Comparison of ENCODE assay signal across 22 mouse cellular contexts in the genomic region with DNA sequence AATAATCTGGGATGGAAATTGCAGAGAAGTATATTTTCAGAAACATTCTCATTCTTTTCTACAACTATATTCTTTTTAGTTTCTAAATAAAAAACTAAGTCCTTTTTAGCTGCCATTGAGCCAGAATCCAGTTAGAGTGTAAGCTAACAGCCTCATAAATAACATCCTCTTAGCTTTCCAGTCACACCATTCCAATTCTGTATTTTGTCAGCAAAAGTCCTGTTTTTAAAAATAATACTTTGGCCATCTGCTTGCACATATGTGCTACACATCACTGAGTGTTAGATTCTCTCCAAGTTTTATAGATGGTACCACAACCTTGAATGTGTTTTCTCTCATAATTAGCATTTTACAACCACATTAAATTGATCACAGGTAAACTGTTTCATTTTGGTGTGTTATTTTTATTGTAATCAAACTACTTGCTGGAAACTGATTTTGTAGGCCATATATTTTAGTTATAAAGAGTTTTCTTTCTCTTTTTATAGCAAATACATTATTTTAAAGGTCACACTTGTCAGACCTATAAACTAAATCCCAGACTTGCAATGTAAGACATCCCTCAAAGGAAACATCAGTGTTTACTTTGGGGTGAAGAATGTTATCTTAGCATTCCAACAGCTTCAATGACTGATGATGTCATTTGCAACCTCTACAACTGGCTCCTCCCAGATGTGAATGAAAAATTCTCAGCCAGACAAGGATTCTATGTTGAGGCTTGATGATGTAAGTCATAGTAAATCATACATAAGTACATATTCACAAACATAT.
A peak's percentile ranks its signal among the peaks of the same experiment; 100 is the strongest.
DNase-seq lines count a peak whose midpoint lies in the region; ATAC-seq lines count a peak whose summit lies in the region.
"Had no signal": no experiment of that assay in that cellular context is flagged by ENCODE, and none has a peak within 500 bp of the region (broad histone marks: within the 10 kb centered on the region; RNA-seq: fewer than 3 reads in every experiment).

No protein-coding gene starts in this region.

- H3K4me2 ChIP-seq in forebrain, embryonic 16.5 days (ENCODE audit: low read length) = no peak overlapping the region
- H3K4me2 ChIP-seq: hindbrain, embryonic 14.5 days; kidney, embryonic 15.5 days; limb, embryonic 12.5 days; midbrain, embryonic 11.5 days had no signal

- no peak for DNase-seq in forebrain, embryonic 10.5 days (ENCODE audit: extremely low spot score, low spot score)
- peak; percentile 0 to 30 for DNase-seq in layer of hippocampus, adult 18-20 months (ENCODE audit: low spot score in 2 of 2)
- DNase-seq in layer of hippocampus, adult 11-12 months (ENCODE audit: low spot score) = no peak
- peak; percentile 15 for DNase-seq in right cerebral cortex, adult 18-20 months
- DNase-seq in right cerebral cortex, postnatal 14 days = no peak
- peak; percentile 76 for DNase-seq in telencephalon, adult 2 months (ENCODE audit: low read depth, low spot score)
- no peak for DNase-seq in thymus, postnatal 25 days
- DNase-seq: adrenal gland, postnatal 14 days; cerebellum, adult 8-10 months; gastrocnemius, postnatal 14 days; heart, adult 2 months; heart, postnatal 36 days; spleen, adult 18-20 months; thymus, postnatal 4 days had no signal

- H3K27me3 ChIP-seq in forebrain, embryonic 16.5 days (replicated peaks; ENCODE audit: control insufficient read depth, insufficient read depth, low read length) = no peaks in the 10 kb centered on the region
- H3K27me3 ChIP-seq in forebrain, embryonic 10.5 days (ENCODE audit: poor library complexity, severe bottlenecking) = no peaks in the 10 kb centered on the region
- H3K27me3 ChIP-seq: kidney, embryonic 15.5 days; limb, embryonic 12.5 days had no signal

- H3K9me3 ChIP-seq in forebrain, embryonic 16.5 days (ENCODE audit: control insufficient read depth, low read length) = no peaks in the 10 kb centered on the region
- H3K9me3 ChIP-seq in forebrain, embryonic 10.5 days = no peaks in the 10 kb centered on the region
- H3K9me3 ChIP-seq: G1E; kidney, embryonic 15.5 days; limb, embryonic 12.5 days had no signal

- no peaks in the 10 kb centered on the region for H3K4me1 ChIP-seq in forebrain, embryonic 16.5 days (replicated peaks; ENCODE audit: control insufficient read depth, insufficient read depth, low read length)
- H3K4me1 ChIP-seq in forebrain, embryonic 10.5 days = no peaks in the 10 kb centered on the region
- H3K4me1 ChIP-seq: kidney, embryonic 15.5 days; limb, embryonic 12.5 days had no signal

- no peak overlapping the region for H3K27ac ChIP-seq in forebrain, embryonic 16.5 days (ENCODE audit: low read length)
- H3K27ac ChIP-seq in forebrain, embryonic 10.5 days = no peak overlapping the region
- H3K27ac ChIP-seq: heart, adult 2 months; hindbrain, embryonic 14.5 days; kidney, embryonic 15.5 days; limb, embryonic 12.5 days; liver, embryonic 14.5 days; macrophage had no signal

- peak; percentile 43; the same call in 1 of the 2 replicates for ATAC-seq in forebrain, embryonic 16.5 days

- H3K9ac ChIP-seq in forebrain, embryonic 16.5 days (replicated peaks; ENCODE audit: low read depth, low read length) = no peak overlapping the region
- H3K9ac ChIP-seq: hindbrain, embryonic 14.5 days; kidney, embryonic 15.5 days; limb, embryonic 12.5 days; liver, embryonic 14.5 days had no signal

- H3K36me3 ChIP-seq in forebrain, embryonic 16.5 days (ENCODE audit: control insufficient read depth, insufficient read depth) = no peaks in the 10 kb centered on the region
- no peaks in the 10 kb centered on the region for H3K36me3 ChIP-seq in forebrain, embryonic 10.5 days (replicated peaks)
- H3K36me3 ChIP-seq: G1E; kidney, embryonic 15.5 days; limb, embryonic 12.5 days had no signal

- H3K4me3 ChIP-seq in forebrain, embryonic 16.5 days (replicated peaks; ENCODE audit: low read length) = no peak overlapping the region
- H3K4me3 ChIP-seq in forebrain, embryonic 10.5 days = no peak overlapping the region
- H3K4me3 ChIP-seq: heart, adult 2 months; kidney, embryonic 15.5 days; limb, embryonic 12.5 days had no signal

Comparison
In these comparisons a context has a peak if more than half of its experiments do, and no peak if none do; other contexts are left out.
1. DNase-seq: peak in layer of hippocampus, adult 18-20 months (2 of 2), right cerebral cortex, adult 18-20 months (single experiment) and telencephalon, adult 2 months (single experiment); none in forebrain, embryonic 10.5 days (single experiment), layer of hippocampus, adult 11-12 months (single experiment), right cerebral cortex, postnatal 14 days (single experiment) and thymus, postnatal 25 days (single experiment).